Mouse (Mus musculus) G1E (cell line): Measurements from ENCODE around the gene Thbs4. TPM values are rescaled to one million over a fixed set of nuclear protein-coding genes. Genes with fewer than 3 reads are reported as not detected.

ENCODE experiments used
- ATAC-seq: 2 replicates; pipeline ENCODE4 v1.8.0; 2016; ENCODE audit warnings: mild to moderate bottlenecking; ENCODE audit not compliant: insufficient number of reproducible peaks, poor library complexity, low FRiP score, severe bottlenecking; ENCODE audit errors: extremely low read depth
- DNase-seq: peaks from one replicate; pipeline ENCODE4 v3.0.0; 2012; ENCODE audit warnings: low spot score
- H3K27me3 ChIP-seq: 2 replicates; pipeline ENCODE4 v1.6.1; 2012; ENCODE audit warnings: mild to moderate bottlenecking, low read length, inconsistent platforms; ENCODE audit not compliant: insufficient read depth
- H3K36me3 ChIP-seq: replicated peaks from 2 replicates; pipeline ENCODE3; 2012; ENCODE audit warnings: mild to moderate bottlenecking, inconsistent platforms
- H3K4me1 ChIP-seq: 2 replicates; pipeline ENCODE4 v1.6.1; 2012; ENCODE audit warnings: low read depth, low read length, inconsistent platforms, mixed read lengths; ENCODE audit not compliant: insufficient read depth
- H3K4me3 ChIP-seq: 2 replicates; pipeline ENCODE4 v1.5.1; 2012; ENCODE audit warnings: low read depth, mild to moderate bottlenecking, inconsistent platforms, low read length, moderate library complexity, mixed read lengths
- H3K9me3 ChIP-seq: replicated peaks from 2 replicates; pipeline ENCODE4 v1.6.1; 2012; ENCODE audit warnings: inconsistent platforms
- CTCF ChIP-seq: IDR thresholded peaks from 2 replicates; pipeline ENCODE4 v1.5.1; 2012; ENCODE audit warnings: low read depth, low read length, inconsistent platforms, mixed read lengths
- GATA1 ChIP-seq: IDR thresholded peaks from 2 replicates; pipeline ENCODE4 v1.6.1; 2012; ENCODE audit warnings: borderline replicate concordance, low read length, inconsistent platforms, mixed read lengths
- GATA2 ChIP-seq: IDR thresholded peaks from 2 replicates; pipeline ENCODE4 v1.6.1; 2012; ENCODE audit warnings: low read depth, low read length, inconsistent platforms, borderline replicate concordance
- POLR2AphosphoS5 ChIP-seq: IDR thresholded peaks from 2 replicates; pipeline ENCODE4 v1.6.1; 2012; ENCODE audit warnings: low read depth, low read length, inconsistent platforms; ENCODE audit not compliant: insufficient replicate concordance
- TAL1 ChIP-seq: conservative IDR thresholded peaks from 2 replicates; pipeline ENCODE4 v1.6.1; 2012; ENCODE audit warnings: low read depth, low read length, inconsistent platforms, mixed read lengths
- polyA plus RNA-seq: library from polyadenylated mRNA; stranded (reverse); fragments of >175 nt; gene quantifications from 2 replicates; pipeline ENCODE4 v1.2.3, GENCODE M21; 2012
- total RNA-seq, 2 experiments: library from RNA; stranded (forward) in 1 of 2; stranded (reverse) in 1 of 2; fragments of 200-1000 nt in 1 of 2; fragments of >200 nt in 1 of 2; fragmentation: Nextera tagmentation in 1 of 2; gene quantifications; 2 replicates each; pipeline ENCODE4 v1.2.3; 2014 to 2017

The Thbs4 gene
- total and polyA plus RNA-seq, 3 experiments: not detected

- H3K27me3 ChIP-seq: peaks cover 33% of the 10 kb centered on the region
- ATAC-seq: no peak
- no peak for TF ChIP-seq TAL1
- TF ChIP-seq GATA1: no peak
- no peak for TF ChIP-seq GATA2
- no peak for TF ChIP-seq CTCF
- no peak for TF ChIP-seq POLR2AphosphoS5
- no peak overlapping the region for H3K4me3 ChIP-seq
- no peaks in the 10 kb centered on the region; the same call in 1 of the 2 replicates for H3K4me1 ChIP-seq
- DNase-seq: no peak
- H3K9me3 ChIP-seq: no peaks in the 10 kb centered on the region
- no peaks in the 10 kb centered on the region for H3K36me3 ChIP-seq
Observed at GRCm38 (mm10) chr13:92729811-92730210, 64.8 kb downstream of the Thbs4 start.

- ATAC-seq (no peak), DNase-seq (no peak)
- Histone ChIP-seq H3K4me3 (no peak overlapping the region), H3K27me3 (peaks cover 35% of the 10 kb centered on the region), H3K36me3 (no peaks in the 10 kb centered on the region), H3K4me1 (no peaks in the 10 kb centered on the region), H3K9me3 (no peaks in the 10 kb centered on the region)
- no peak for TF ChIP-seq CTCF
- no peak for TF ChIP-seq GATA2
- TF ChIP-seq TAL1: no peak
- TF ChIP-seq POLR2AphosphoS5: no peak
- TF ChIP-seq GATA1: no peak
Observed at GRCm38 (mm10) chr13:92722389-92722788, 72.2 kb downstream of the Thbs4 start.

- no peak for ATAC-seq
Observed at GRCm38 (mm10) chr13:92721006-92721405, 73.6 kb downstream of the Thbs4 start.

GRCm38 (mm10) chr13:92717851-92718665 is 76.6 kb downstream of the Thbs4 start:
- ATAC-seq (no peak), DNase-seq (no peak)
- H3K9me3 ChIP-seq: no peaks in the 10 kb centered on the region
- H3K27me3 ChIP-seq: peaks cover 29% of the 10 kb centered on the region
- H3K36me3 ChIP-seq: no peaks in the 10 kb centered on the region
- no peak overlapping the region for H3K4me3 ChIP-seq
- TF ChIP-seq CTCF: no peak
- TF ChIP-seq GATA1: no peak
- TF ChIP-seq TAL1: no peak
- no peak for TF ChIP-seq POLR2AphosphoS5
- no peak for TF ChIP-seq GATA2
- H3K4me1 ChIP-seq: no peaks in the 10 kb centered on the region

More at GRCm38 (mm10) chr13:92721006-92721405, 73.6 kb downstream of the Thbs4 start:
- no peaks in the 10 kb centered on the region for H3K9me3 ChIP-seq
- H3K36me3 ChIP-seq: no peaks in the 10 kb centered on the region
- no peak overlapping the region for H3K4me3 ChIP-seq
- peaks cover 35% of the 10 kb centered on the region for H3K27me3 ChIP-seq
- H3K4me1 ChIP-seq: no peaks in the 10 kb centered on the region
- TF ChIP-seq GATA2 (no peak), CTCF (no peak), POLR2AphosphoS5 (no peak), GATA1 (no peak), TAL1 (no peak)
- DNase-seq: no peak

GRCm38 (mm10) chr13:92712619-92713018 is 82.0 kb downstream of the Thbs4 start:
- DNase-seq (no peak), ATAC-seq (no peak)
- H3K36me3 ChIP-seq: peaks cover 21% of the 10 kb centered on the region
- H3K4me1 ChIP-seq: no peaks in the 10 kb centered on the region; the same call in 1 of the 2 replicates
- no peaks in the 10 kb centered on the region for H3K27me3 ChIP-seq
- TF ChIP-seq GATA1: no peak
- TF ChIP-seq CTCF: no peak
- no peak for TF ChIP-seq POLR2AphosphoS5
- TF ChIP-seq TAL1: no peak
- H3K9me3 ChIP-seq: no peaks in the 10 kb centered on the region
- no peak overlapping the region for H3K4me3 ChIP-seq

- TF ChIP-seq GATA1: no peak
- no peak for TF ChIP-seq CTCF
- TF ChIP-seq GATA2: no peak
- no peak for TF ChIP-seq TAL1
- TF ChIP-seq POLR2AphosphoS5: no peak
- no peak for ATAC-seq
- no peak for DNase-seq
Observed at GRCm38 (mm10) chr13:92711821-92712220, 82.8 kb downstream of the Thbs4 start.

More at GRCm38 (mm10) chr13:92711821-92712220, 82.8 kb downstream of the Thbs4 start:
- peaks cover 23% of the 10 kb centered on the region for H3K36me3 ChIP-seq
- no peak overlapping the region for H3K4me3 ChIP-seq
- H3K27me3 ChIP-seq: no peaks in the 10 kb centered on the region
- H3K4me1 ChIP-seq: no peaks in the 10 kb centered on the region; the same call in 1 of the 2 replicates
- no peaks in the 10 kb centered on the region for H3K9me3 ChIP-seq
